In genomic region chrX:139366837-139367528, GRCm38 (mm10) we compare ENCODE assay signal across 26 mouse cellular contexts. TPM values are rescaled to one million over a fixed set of nuclear protein-coding genes. Genes with fewer than 3 reads are reported as not detected.
A peak's percentile ranks its signal among the peaks of the same experiment; 100 is the strongest.
DNase-seq lines count a peak whose midpoint lies in the region; ATAC-seq and TF ChIP-seq lines count a peak whose summit lies in the region.
"Had no signal": no experiment of that assay in that cellular context is flagged by ENCODE, and none has a peak within 500 bp of the region (broad histone marks: within the 10 kb centered on the region; RNA-seq: fewer than 3 reads in every experiment).

No protein-coding gene starts in this region.

- POLR2A ChIA-PET in Patski (lab: Charles Lee): no interaction called here

- TF ChIP-seq CTCF in kidney, adult 2 months (conservative IDR thresholded peaks at IDR 0.05; ENCODE audit: insufficient read depth, insufficient read length, low read depth, low read length): no peak
- TF ChIP-seq CTCF in Patski (IDR thresholded peaks at IDR 0.05): peak; percentile 38
- peak; percentile 45 for TF ChIP-seq CTCF in stomach, postnatal 0 days (IDR thresholded peaks at IDR 0.05; ENCODE audit: low read depth)

- CTCF ChIA-PET in Patski (lab: Charles Lee): interaction anchor here (0.6 to 1.2 kb wide), 3 partner anchors 10 to 151 kb away, joined by 3 read pairs; no protein-coding TSS in a partner anchor

- H3K4me3 ChIP-seq in kidney, adult 2 months (ENCODE audit: insufficient read depth, low read depth, low read length): no peak overlapping the region
- H3K4me3 ChIP-seq in lung, embryonic 16.5 days (ENCODE audit: low read length): no peak overlapping the region
- H3K4me3 ChIP-seq in stomach, postnatal 0 days (ENCODE audit: low read depth, low read length): no peak overlapping the region
- H3K4me3 ChIP-seq: embryonic facial prominence, embryonic 15.5 days; heart, embryonic 10.5 days; hindbrain, embryonic 13.5 days; limb, embryonic 12.5 days; liver, embryonic 12.5 days; stomach, embryonic 15.5 days had no signal

- no peaks in the 10 kb centered on the region for H3K4me1 ChIP-seq in kidney, adult 2 months (ENCODE audit: control insufficient read depth, insufficient read depth, low read length)
- no peaks in the 10 kb centered on the region for H3K4me1 ChIP-seq in lung, embryonic 16.5 days (replicated peaks; ENCODE audit: control insufficient read depth, insufficient read depth, low read length)
- no peaks in the 10 kb centered on the region for H3K4me1 ChIP-seq in stomach, postnatal 0 days (replicated peaks; ENCODE audit: control insufficient read depth, insufficient read depth)
- H3K4me1 ChIP-seq: embryonic facial prominence, embryonic 15.5 days; heart, embryonic 10.5 days; hindbrain, embryonic 13.5 days; limb, embryonic 12.5 days; liver, embryonic 12.5 days; stomach, embryonic 15.5 days had no signal

- H3K36me3 ChIP-seq in kidney, adult 2 months (ENCODE audit: control insufficient read depth, insufficient read depth, low read length): no peaks in the 10 kb centered on the region
- no peaks in the 10 kb centered on the region for H3K36me3 ChIP-seq in lung, embryonic 16.5 days (ENCODE audit: control insufficient read depth, insufficient read depth, low read length)
- H3K36me3 ChIP-seq in stomach, postnatal 0 days (ENCODE audit: control insufficient read depth, insufficient read depth, low read length): no peaks in the 10 kb centered on the region
- H3K36me3 ChIP-seq: embryonic facial prominence, embryonic 15.5 days; heart, embryonic 10.5 days; hindbrain, embryonic 13.5 days; limb, embryonic 12.5 days; liver, embryonic 12.5 days; stomach, embryonic 15.5 days had no signal

- no peak overlapping the region for H3K4me2 ChIP-seq in lung, embryonic 16.5 days (ENCODE audit: low read depth, low read length)
- H3K4me2 ChIP-seq in stomach, postnatal 0 days (replicated peaks; ENCODE audit: low read depth): no peak overlapping the region
- H3K4me2 ChIP-seq: embryonic facial prominence, embryonic 15.5 days; hindbrain, embryonic 13.5 days; limb, embryonic 12.5 days; liver, embryonic 12.5 days; stomach, embryonic 15.5 days had no signal

- 100% methylated on average over 3 of the region's 3 CpGs for WGBS in kidney, adult 2 months
- WGBS in lung, embryonic 16.5 days: 80% methylated on average over 3 of the region's 3 CpGs
- 79% methylated on average over 3 of the region's 3 CpGs for WGBS in stomach, postnatal 0 days

- peak; percentile 26; the same call in 1 of the 2 replicates for ATAC-seq in lung, embryonic 16.5 days (ENCODE audit: low read depth)
- ATAC-seq in Patski: no peak
- ATAC-seq in stomach, postnatal 0 days (ENCODE audit: low FRiP score, low TSS enrichment): no peak
- no peak for ATAC-seq in megakaryocyte-erythroid progenitor cell, adult 5-6 weeks (replicated peaks; ENCODE audit: low FRiP score, low TSS enrichment, poor library complexity, severe bottlenecking)
- ATAC-seq: inflammation-experienced regulatory T-cells, adult 6 months; liver, embryonic 12.5 days had no signal

- no peak for TF ChIP-seq POLR2A in kidney, adult 2 months (IDR thresholded peaks at IDR 0.05; ENCODE audit: low read depth, low read length)

- in situ Hi-C loops in Patski (cut with MboI; ENCODE audit: low pct_unique_long_range_greater_than_20kb): no loop called here

- no peak for TF ChIP-seq EP300 in stomach, postnatal 0 days (optimal IDR thresholded peaks at IDR 0.05)

- peak; percentile 5 for DNase-seq in kidney, adult 2 months
- DNase-seq in kidney, adult 8-10 months: no peak
- no peak for DNase-seq in lung, postnatal 14 days
- no peak for DNase-seq in Patski (ENCODE audit: low read depth, low spot score)
- DNase-seq in stomach, postnatal 0 days (ENCODE audit: low spot score): no peak
- DNase-seq: adrenal gland, postnatal 36 days; cerebellum, adult 18-20 months; cerebellum, postnatal 25 days; embryo, embryonic 11 days; gastrocnemius, postnatal 14 days; lung, postnatal 36 days; right cerebral cortex, postnatal 25 days; thymus, adult 2 months had no signal

- H3K9ac ChIP-seq in lung, embryonic 16.5 days (ENCODE audit: low read length): no peak overlapping the region
- H3K9ac ChIP-seq in stomach, postnatal 0 days (ENCODE audit: low read length): no peak overlapping the region
- H3K9ac ChIP-seq: embryonic facial prominence, embryonic 15.5 days; hindbrain, embryonic 13.5 days; limb, embryonic 12.5 days; liver, embryonic 12.5 days; stomach, embryonic 15.5 days had no signal

- no peaks in the 10 kb centered on the region for H3K9me3 ChIP-seq in lung, embryonic 16.5 days (ENCODE audit: control insufficient read depth, low read length)
- H3K9me3 ChIP-seq in stomach, postnatal 0 days (ENCODE audit: control insufficient read depth, low read length): no peaks in the 10 kb centered on the region
- H3K9me3 ChIP-seq: embryonic facial prominence, embryonic 15.5 days; heart, embryonic 10.5 days; hindbrain, embryonic 13.5 days; limb, embryonic 12.5 days; liver, embryonic 12.5 days; stomach, embryonic 15.5 days had no signal

- no peaks in the 10 kb centered on the region for H3K27me3 ChIP-seq in kidney, adult 2 months (replicated peaks; ENCODE audit: control insufficient read depth, insufficient read depth, low read length)
- no peaks in the 10 kb centered on the region; the same call in none of the 2 replicates for H3K27me3 ChIP-seq in lung, embryonic 16.5 days (ENCODE audit: control insufficient read depth, insufficient read depth, low read depth, low read length)
- H3K27me3 ChIP-seq in Patski: peaks cover 3% of the 10 kb centered on the region
- H3K27me3 ChIP-seq in stomach, postnatal 0 days (ENCODE audit: control insufficient read depth, insufficient read depth, low read length): no peaks in the 10 kb centered on the region
- H3K27me3 ChIP-seq: embryonic facial prominence, embryonic 15.5 days; liver, embryonic 12.5 days; stomach, embryonic 15.5 days had no signal

- H3K27ac ChIP-seq in kidney, adult 2 months (ENCODE audit: insufficient read depth, low read depth, low read length): no peak overlapping the region
- no peak overlapping the region for H3K27ac ChIP-seq in lung, embryonic 16.5 days (ENCODE audit: low read length)
- no peak overlapping the region for H3K27ac ChIP-seq in stomach, postnatal 0 days (replicated peaks)
- H3K27ac ChIP-seq: embryonic facial prominence, embryonic 15.5 days; heart, embryonic 10.5 days; hindbrain, embryonic 13.5 days; limb, embryonic 12.5 days; liver, embryonic 12.5 days; stomach, embryonic 15.5 days had no signal

RNA-seq across cellular contexts. Expression of gene Trap1a, which starts 33.5 kb away (rescaled TPM):
- not detected in 2 replicates for polyA plus RNA-seq in kidney, adult 2 months (2012; rRNA removed)
- not detected in 2 replicates for polyA plus RNA-seq in lung, embryonic 16.5 days (2015; fragmentation: Nextera tagmentation; extraction: Ambion mirVana)
- polyA plus RNA-seq in Patski (2021): not detected
- polyA plus RNA-seq in stomach, postnatal 0 days (2015; fragmentation: Nextera tagmentation; extraction: Ambion mirVana): not detected in 2 replicates
- total RNA-seq in megakaryocyte-erythroid progenitor cell, adult 5-6 weeks (2014; fragmentation: Nextera tagmentation): 0.52 TPM in 1 of 2 replicates, not detected in the other
- total RNA-seq in megakaryocyte-erythroid progenitor cell, adult 5-6 weeks (2017): not detected in 2 replicates
- total RNA-seq: adrenal gland, postnatal 36 days; gastrocnemius, postnatal 14 days; heart, postnatal 10 days; layer of hippocampus, postnatal 10 days had no signal
- polyA plus RNA-seq: embryonic facial prominence, embryonic 15.5 days; hindbrain, embryonic 13.5 days; inflammation-experienced regulatory T-cells, adult 6 months; limb, embryonic 12.5 days; spleen, adult 2 months; thymus, adult 2 months; urinary bladder, adult 2 months had no signal
